Mouse (Mus musculus) cerebellum, adult 2 months (tissue): ENCODE measurements at regions not wholly inside any gene's neighbourhood (a gene's known extent, or its start where the extent isn't known, plus 50 kb on each side); places are given as distances from the start of the nearest gene placed in this dataset.

Experiments
- CTCF ChIP-seq: fragments of 200-500 bp; IDR thresholded peaks from 2 replicates; pipeline ENCODE4 v1.5.1; 2011; ENCODE audit warnings: low read depth, mild to moderate bottlenecking, control low read depth, low read length, moderate library complexity, borderline replicate concordance; ENCODE audit not compliant: insufficient read depth
- POLR2A ChIP-seq: fragments of 200-500 bp; IDR thresholded peaks from 2 replicates; pipeline ENCODE4 v1.6.1; 2011; ENCODE audit warnings: low read length, control low read depth, borderline replicate concordance; ENCODE audit not compliant: insufficient read depth

DNA sequence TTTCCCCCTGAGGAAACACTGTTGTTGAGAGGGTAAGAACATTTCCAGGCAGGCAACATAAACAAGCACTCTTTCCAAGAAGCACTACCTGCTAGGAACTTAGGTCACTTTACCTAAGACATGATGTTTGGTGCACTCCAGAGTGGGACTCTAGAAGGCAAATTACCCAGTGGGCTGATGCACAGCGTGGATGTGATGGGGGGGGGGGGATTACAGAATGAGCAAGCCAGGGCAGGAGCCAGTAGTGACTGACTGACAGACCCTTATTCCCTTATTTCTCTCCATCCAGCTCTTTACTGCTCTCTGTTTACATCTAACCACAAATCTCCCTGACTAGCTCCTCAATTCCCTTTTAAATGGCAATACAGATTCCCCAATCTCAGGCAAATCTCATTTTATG lies 1071.7 kb downstream of the Diaph3 start:
- TF ChIP-seq POLR2A (no peak), CTCF (no peak)
